Mouse (Mus musculus) limb, embryonic 10.5 days (tissue): ENCODE measurements around the gene Myoz2. TPM values are rescaled to one million over a fixed set of nuclear protein-coding genes. Genes with fewer than 3 reads are reported as not detected.
A peak's percentile ranks its signal among the peaks of the same experiment; 100 is the strongest.

Experiments used
- DNase-seq: peaks from one replicate; pipeline ENCODE4 v3.0.0-alpha.2; 2017; ENCODE audit warnings: low spot score
- H3K27ac ChIP-seq: fragments of 300-500 bp; sonication (generic); 2 replicates; pipeline ENCODE4 v1.5.1; 2016; ENCODE audit warnings: mild to moderate bottlenecking
- H3K27me3 ChIP-seq: fragments of 300-500 bp; sonication (generic); 2 replicates; pipeline ENCODE4 v1.6.1; 2016; ENCODE audit warnings: low read depth, mild to moderate bottlenecking; ENCODE audit not compliant: poor library complexity, severe bottlenecking
- H3K36me3 ChIP-seq: fragments of 300-500 bp; sonication (generic); 2 replicates; pipeline ENCODE4 v1.6.1; 2016; ENCODE audit warnings: mild to moderate bottlenecking, moderate library complexity
- H3K4me1 ChIP-seq: fragments of 300-500 bp; sonication (generic); 2 replicates; pipeline ENCODE4 v1.6.1; 2016
- H3K4me3 ChIP-seq: fragments of 300-500 bp; sonication (generic); 2 replicates; pipeline ENCODE4 v1.5.1; 2016; ENCODE audit warnings: mild to moderate bottlenecking, moderate library complexity
- H3K9me3 ChIP-seq: fragments of 300-500 bp; sonication (generic); replicated peaks from 2 replicates; pipeline ENCODE4 v1.6.1; 2016; ENCODE audit warnings: mild to moderate bottlenecking
- WGBS: fragments of 180-500 bp; shearing (Covaris S2); methylation state at CpG from one replicate; pipeline ENCODE4 v1.1.7; 2016; 5-methylcytosine and 5-hydroxymethylcytosine counted together
- polyA plus RNA-seq: library from polyadenylated mRNA; unstranded; fragments of >200 nt; fragmentation: Nextera tagmentation; extraction: Ambion mirVana; gene quantifications from 2 replicates; pipeline ENCODE4 v1.2.1, GENCODE M21; 2016

Gene Myoz2
- polyA plus RNA-seq, 1 experiment from 2014 or later = 0.11 TPM

- WGBS = 91% methylated on average over 5 of the region's 5 CpGs
Observed at GRCm38 (mm10) chr3:123054178-123054577, 19.4 kb upstream of the Myoz2 start.

GRCm38 (mm10) chr3:123053192-123053938 lies 18.6 kb upstream of the Myoz2 start:
- Histone ChIP-seq H3K27ac (no peak overlapping the region), H3K9me3 (no peaks in the 10 kb centered on the region), H3K4me3 (no peak overlapping the region), H3K4me1 (no peaks in the 10 kb centered on the region), H3K27me3 (no peaks in the 10 kb centered on the region), H3K36me3 (no peaks in the 10 kb centered on the region)
- 84% methylated on average over 8 of the region's 8 CpGs for WGBS
- no peak for DNase-seq

More at GRCm38 (mm10) chr3:123054178-123054577, 19.4 kb upstream of the Myoz2 start:
- H3K9me3 ChIP-seq = no peaks in the 10 kb centered on the region
- DNase-seq = peak; percentile 1
- no peaks in the 10 kb centered on the region for H3K27me3 ChIP-seq
- no peaks in the 10 kb centered on the region for H3K4me1 ChIP-seq
- no peak overlapping the region for H3K4me3 ChIP-seq
- no peak overlapping the region for H3K27ac ChIP-seq
- H3K36me3 ChIP-seq = no peaks in the 10 kb centered on the region

GRCm38 (mm10) chr3:123042308-123042707 lies 7.5 kb upstream of the Myoz2 start:
- 90% methylated on average over 1 of the region's 1 CpGs for WGBS
- Histone ChIP-seq H3K36me3 (no peaks in the 10 kb centered on the region), H3K9me3 (no peaks in the 10 kb centered on the region), H3K27me3 (no peaks in the 10 kb centered on the region), H3K4me1 (no peaks in the 10 kb centered on the region), H3K4me3 (no peak overlapping the region), H3K27ac (no peak overlapping the region)
- no peak for DNase-seq

- WGBS = 88% methylated on average over 8 of the region's 8 CpGs
- Histone ChIP-seq H3K4me1 (no peaks in the 10 kb centered on the region), H3K36me3 (no peaks in the 10 kb centered on the region), H3K27me3 (no peaks in the 10 kb centered on the region), H3K9me3 (no peaks in the 10 kb centered on the region), H3K4me3 (no peak overlapping the region), H3K27ac (no peak overlapping the region)
- DNase-seq = no peak
Observed at GRCm38 (mm10) chr3:123033804-123034203, 1.0 kb downstream of the Myoz2 start.

- WGBS = 81% methylated on average over 3 of the region's 3 CpGs
- no peak for DNase-seq
- no peak overlapping the region for H3K4me3 ChIP-seq
Observed at GRCm38 (mm10) chr3:123025634-123026033, 9.2 kb downstream of the Myoz2 start.

GRCm38 (mm10) chr3:123024496-123025234 lies 10.2 kb downstream of the Myoz2 start:
- WGBS = 88% methylated on average over 9 of the region's 9 CpGs
- no peak for DNase-seq
- H3K4me3 ChIP-seq = no peak overlapping the region
- H3K36me3 ChIP-seq = no peaks in the 10 kb centered on the region
- no peaks in the 10 kb centered on the region for H3K9me3 ChIP-seq
- no peak overlapping the region for H3K27ac ChIP-seq
- H3K4me1 ChIP-seq = no peaks in the 10 kb centered on the region
- no peaks in the 10 kb centered on the region for H3K27me3 ChIP-seq

More at GRCm38 (mm10) chr3:123025634-123026033, 9.2 kb downstream of the Myoz2 start:
- no peak overlapping the region for H3K27ac ChIP-seq
- no peaks in the 10 kb centered on the region for H3K9me3 ChIP-seq
- no peaks in the 10 kb centered on the region for H3K36me3 ChIP-seq
- no peaks in the 10 kb centered on the region for H3K4me1 ChIP-seq
- H3K27me3 ChIP-seq = no peaks in the 10 kb centered on the region

GRCm38 (mm10) chr3:123018792-123019191 lies 16.0 kb downstream of the Myoz2 start:
- H3K4me1 ChIP-seq = no peaks in the 10 kb centered on the region
- no peak for DNase-seq
- H3K36me3 ChIP-seq = no peaks in the 10 kb centered on the region
- H3K27ac ChIP-seq = no peak overlapping the region
- H3K4me3 ChIP-seq = no peak overlapping the region
- no peaks in the 10 kb centered on the region for H3K9me3 ChIP-seq
- H3K27me3 ChIP-seq = no peaks in the 10 kb centered on the region
- WGBS = 91% methylated on average over 2 of the region's 2 CpGs

- H3K36me3 ChIP-seq = no peaks in the 10 kb centered on the region
- no peaks in the 10 kb centered on the region for H3K27me3 ChIP-seq
- DNase-seq = no peak
- no peaks in the 10 kb centered on the region for H3K9me3 ChIP-seq
- 91% methylated on average over 14 of the region's 14 CpGs for WGBS
- no peak overlapping the region for H3K4me3 ChIP-seq
- H3K27ac ChIP-seq = no peak overlapping the region
- H3K4me1 ChIP-seq = no peaks in the 10 kb centered on the region
Observed at GRCm38 (mm10) chr3:123013476-123013875, 21.3 kb downstream of the Myoz2 start.

- 67% methylated on average over 6 of the region's 6 CpGs for WGBS
- no peaks in the 10 kb centered on the region for H3K4me1 ChIP-seq
Observed at GRCm38 (mm10) chr3:123009417-123009816, 25.4 kb downstream of the Myoz2 start.

GRCm38 (mm10) chr3:123007386-123007785 lies 27.4 kb downstream of the Myoz2 start:
- H3K9me3 ChIP-seq = no peaks in the 10 kb centered on the region
- no peak overlapping the region for H3K27ac ChIP-seq
- no peak overlapping the region for H3K4me3 ChIP-seq
- H3K27me3 ChIP-seq = no peaks in the 10 kb centered on the region
- 89% methylated on average over 10 of the region's 10 CpGs for WGBS
- no peaks in the 10 kb centered on the region for H3K36me3 ChIP-seq
- no peak for DNase-seq
- H3K4me1 ChIP-seq = no peaks in the 10 kb centered on the region

More at GRCm38 (mm10) chr3:123009417-123009816, 25.4 kb downstream of the Myoz2 start:
- DNase-seq = no peak
- H3K9me3 ChIP-seq = no peaks in the 10 kb centered on the region
- no peaks in the 10 kb centered on the region for H3K36me3 ChIP-seq
- no peak overlapping the region for H3K4me3 ChIP-seq
- no peak overlapping the region for H3K27ac ChIP-seq
- no peaks in the 10 kb centered on the region for H3K27me3 ChIP-seq

GRCm38 (mm10) chr3:123001053-123001452 lies 33.8 kb downstream of the Myoz2 start:
- 82% methylated on average over 3 of the region's 3 CpGs for WGBS
- DNase-seq = no peak
- Histone ChIP-seq H3K4me3 (no peak overlapping the region), H3K27ac (no peak overlapping the region), H3K36me3 (no peaks in the 10 kb centered on the region), H3K27me3 (no peaks in the 10 kb centered on the region), H3K9me3 (no peaks in the 10 kb centered on the region), H3K4me1 (no peaks in the 10 kb centered on the region)

GRCm38 (mm10) chr3:122998511-122998910 lies 36.3 kb downstream of the Myoz2 start:
- Histone ChIP-seq H3K27me3 (no peaks in the 10 kb centered on the region), H3K4me3 (no peak overlapping the region), H3K4me1 (no peaks in the 10 kb centered on the region), H3K27ac (no peak overlapping the region), H3K36me3 (no peaks in the 10 kb centered on the region), H3K9me3 (no peaks in the 10 kb centered on the region)
- no peak for DNase-seq
- 91% methylated on average over 8 of the region's 8 CpGs for WGBS

GRCm38 (mm10) chr3:122996968-122997367 lies 37.8 kb downstream of the Myoz2 start:
- no peak overlapping the region for H3K27ac ChIP-seq
- H3K4me1 ChIP-seq = no peaks in the 10 kb centered on the region
- H3K27me3 ChIP-seq = no peaks in the 10 kb centered on the region
- H3K9me3 ChIP-seq = no peaks in the 10 kb centered on the region
- H3K4me3 ChIP-seq = no peak overlapping the region
- WGBS = 16% methylated on average over 1 of the region's 1 CpGs
- H3K36me3 ChIP-seq = no peaks in the 10 kb centered on the region
- no peak for DNase-seq
